Mouse (Mus musculus): ENCODE measurements around the gene Actr5.

DNA sequence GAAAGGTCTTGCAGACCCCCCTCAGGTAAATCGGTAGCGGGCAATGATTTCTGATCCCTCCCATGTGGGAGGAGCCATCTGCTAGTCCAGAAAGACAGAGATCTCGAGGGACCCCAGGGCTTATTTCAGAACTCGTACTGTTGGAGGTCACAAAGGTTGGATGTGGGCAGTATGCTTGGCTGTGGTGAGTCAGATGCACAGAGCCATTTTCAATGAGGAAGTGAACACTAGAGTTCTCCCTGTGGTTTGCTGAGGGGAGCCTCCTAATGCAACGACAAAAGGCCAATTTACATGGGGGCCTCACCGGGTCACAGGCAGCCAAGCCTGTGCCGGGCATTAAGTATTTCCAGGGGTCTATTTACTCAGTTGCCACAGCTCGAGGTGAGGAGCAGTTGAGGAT, 53.3 kb downstream of the Actr5 start:
- TF ChIP-seq CTCF (IDR thresholded peaks at IDR 0.05; ENCODE audit: low read depth) = no peak
- TF ChIP-seq EP300 (IDR thresholded peaks at IDR 0.05; ENCODE audit: low read depth) = no peak

All from liver, embryonic 14.5 days (tissue).